Mouse (Mus musculus) midbrain, embryonic 12.5 days (tissue): ENCODE results near the gene Dynlt1b. TPM values are rescaled to one million over a fixed set of nuclear protein-coding genes. Genes with fewer than 3 reads are reported as not detected.
"Not testable (repeated sequence)": the region's sequence is repeated elsewhere in the genome, so short reads cannot be mapped to it uniquely, and the experiment has no call there.

ENCODE experiments used
- ATAC-seq: fragments of 200-750 bp; cut with Nextera tagmentation; 2 replicates; pipeline ENCODE4 v1.8.0; 2017; ENCODE audit warnings: low read depth, moderate TSS enrichment, moderate library complexity; ENCODE audit not compliant: low FRiP score
- H3K27ac ChIP-seq: fragments of 300-500 bp; sonication (generic); replicated peaks from 2 replicates; pipeline ENCODE4 v1.5.1; 2016; ENCODE audit warnings: mild to moderate bottlenecking
- H3K27me3 ChIP-seq: fragments of 300-500 bp; sonication (generic); 2 replicates; pipeline ENCODE4 v1.6.1; 2016; ENCODE audit warnings: mild to moderate bottlenecking
- H3K36me3 ChIP-seq: fragments of 300-500 bp; sonication (generic); 2 replicates; pipeline ENCODE4 v1.6.1; 2016
- H3K4me1 ChIP-seq: fragments of 300-500 bp; sonication (generic); 2 replicates; pipeline ENCODE4 v1.6.1; 2016
- H3K4me2 ChIP-seq: fragments of 300-500 bp; sonication (generic); replicated peaks from 2 replicates; pipeline ENCODE4 v1.6.1; 2016; ENCODE audit warnings: mild to moderate bottlenecking, moderate library complexity
- H3K4me3 ChIP-seq: fragments of 300-500 bp; sonication (generic); 2 replicates; pipeline ENCODE4 v1.5.1; 2016; ENCODE audit warnings: mild to moderate bottlenecking
- H3K9ac ChIP-seq: fragments of 300-500 bp; sonication (generic); replicated peaks from 2 replicates; pipeline ENCODE4 v1.6.1; 2016; ENCODE audit warnings: mild to moderate bottlenecking, moderate library complexity
- H3K9me3 ChIP-seq: fragments of 300-500 bp; sonication (generic); 2 replicates; pipeline ENCODE4 v1.6.1; 2016; ENCODE audit warnings: mild to moderate bottlenecking
- WGBS: fragments of 180-500 bp; shearing (Covaris S2); methylation state at CpG from one replicate; pipeline ENCODE4 v1.1.7; 2016; 5-methylcytosine and 5-hydroxymethylcytosine counted together
- polyA plus RNA-seq: library from polyadenylated mRNA; unstranded; fragments of >200 nt; fragmentation: Nextera tagmentation; extraction: Ambion mirVana; gene quantifications from 2 replicates; pipeline ENCODE4 v1.2.1, GENCODE M21; 2016

Gene Dynlt1b
- polyA plus RNA-seq, 1 experiment from 2014 or later = 776 TPM

GRCm38 (mm10) chr17:6449166-6449565, 19.3 kb downstream of the Dynlt1b start:
- not testable (repeated sequence) for H3K4me1 ChIP-seq
- WGBS = 88% methylated on average over 12 of the region's 12 CpGs

DNA sequence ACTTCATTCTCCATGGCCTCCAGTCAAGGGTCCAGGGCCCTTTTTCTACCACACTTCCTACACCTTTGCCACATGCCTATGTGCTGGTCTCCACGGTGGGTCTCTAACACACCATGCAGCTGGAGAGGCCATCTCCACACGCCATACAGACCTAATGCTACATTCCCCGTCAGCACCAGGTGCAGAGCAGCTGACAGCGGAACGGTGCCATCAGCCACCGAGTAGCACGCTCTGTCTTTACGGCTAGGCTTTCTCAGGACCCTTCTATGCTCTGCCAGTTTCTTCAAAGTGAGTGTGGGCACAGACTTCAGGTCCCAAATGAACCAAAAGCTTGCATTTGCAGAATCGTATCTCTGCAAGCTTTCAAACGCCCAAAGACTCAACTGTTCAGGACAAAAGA, 21.3 kb downstream of the Dynlt1b start:
- not testable (repeated sequence) for H3K4me1 ChIP-seq, H3K27ac ChIP-seq, H3K9me3 ChIP-seq, H3K27me3 ChIP-seq, H3K9ac ChIP-seq, H3K4me3 ChIP-seq, H3K4me2 ChIP-seq, ATAC-seq
- 88% methylated on average over 2 of the region's 10 CpGs for WGBS
- H3K36me3 ChIP-seq = peaks cover 15% of the 10 kb centered on the region; the same call in 1 of the 2 replicates

More at GRCm38 (mm10) chr17:6449166-6449565, 19.3 kb downstream of the Dynlt1b start:
- not testable (repeated sequence) for H3K4me2 ChIP-seq, H3K4me3 ChIP-seq, ATAC-seq, H3K27me3 ChIP-seq, H3K27ac ChIP-seq, H3K36me3 ChIP-seq, H3K9ac ChIP-seq, H3K9me3 ChIP-seq

- H3K9ac ChIP-seq, H3K27ac ChIP-seq, H3K4me2 ChIP-seq, H3K4me1 ChIP-seq, H3K4me3 ChIP-seq, H3K9me3 ChIP-seq, H3K27me3 ChIP-seq, ATAC-seq: not testable (repeated sequence)
- WGBS = 90% methylated on average over 9 of the region's 11 CpGs
- peaks cover 20% of the 10 kb centered on the region; the same call in 1 of the 2 replicates for H3K36me3 ChIP-seq
Measured at GRCm38 (mm10) chr17:6452689-6453088, 22.8 kb downstream of the Dynlt1b start.

DNA sequence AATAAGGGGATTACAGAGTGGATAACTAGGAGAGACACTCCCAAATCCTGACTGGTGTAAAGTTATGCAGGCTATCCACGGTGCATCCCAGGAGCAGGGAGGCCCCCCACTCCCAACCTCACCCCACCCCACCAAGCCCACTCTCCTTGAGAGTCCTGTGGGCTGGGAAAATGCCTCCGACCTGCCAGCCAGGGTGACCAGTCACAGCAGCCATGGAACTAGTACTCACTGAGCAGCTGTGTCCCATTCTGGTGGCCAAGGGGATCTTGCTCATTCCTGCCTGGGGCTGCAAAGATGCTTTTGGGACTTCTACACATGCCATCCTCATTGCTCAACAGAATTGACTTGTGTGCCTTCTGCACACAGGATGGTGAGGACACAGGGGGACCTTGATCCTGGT, 24.8 kb downstream of the Dynlt1b start:
- H3K27me3 ChIP-seq, H3K27ac ChIP-seq, H3K4me3 ChIP-seq, ATAC-seq, H3K9me3 ChIP-seq, H3K4me1 ChIP-seq, H3K4me2 ChIP-seq, H3K9ac ChIP-seq: not testable (repeated sequence)
- 84% methylated on average over 2 of the region's 2 CpGs for WGBS
- peaks cover 25% of the 10 kb centered on the region for H3K36me3 ChIP-seq

DNA sequence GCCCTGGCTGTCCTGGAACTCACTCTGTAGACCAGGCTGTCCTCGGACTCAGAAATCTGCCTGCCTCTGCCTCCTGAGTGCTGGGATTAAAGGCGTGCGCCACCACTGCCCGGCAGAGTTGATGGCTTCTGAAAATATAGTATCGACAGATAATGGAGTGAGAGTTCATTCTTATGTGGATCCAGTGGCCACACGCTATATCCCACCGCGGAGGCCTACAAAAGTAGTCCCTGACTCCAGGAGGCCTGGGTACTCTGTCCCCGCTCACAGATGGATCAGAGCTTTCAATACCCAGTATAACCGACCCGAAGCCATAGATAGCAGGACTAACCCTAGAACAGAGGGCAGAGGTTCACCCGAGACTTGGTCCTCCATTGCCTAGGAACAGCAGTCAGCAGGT, 26.0 kb downstream of the Dynlt1b start:
- not testable (repeated sequence) for H3K9me3 ChIP-seq, H3K4me3 ChIP-seq, H3K4me1 ChIP-seq, H3K4me2 ChIP-seq, H3K27me3 ChIP-seq, H3K27ac ChIP-seq, ATAC-seq, H3K9ac ChIP-seq
- WGBS = 96% methylated on average over 12 of the region's 12 CpGs
- peaks cover 25% of the 10 kb centered on the region for H3K36me3 ChIP-seq

DNA sequence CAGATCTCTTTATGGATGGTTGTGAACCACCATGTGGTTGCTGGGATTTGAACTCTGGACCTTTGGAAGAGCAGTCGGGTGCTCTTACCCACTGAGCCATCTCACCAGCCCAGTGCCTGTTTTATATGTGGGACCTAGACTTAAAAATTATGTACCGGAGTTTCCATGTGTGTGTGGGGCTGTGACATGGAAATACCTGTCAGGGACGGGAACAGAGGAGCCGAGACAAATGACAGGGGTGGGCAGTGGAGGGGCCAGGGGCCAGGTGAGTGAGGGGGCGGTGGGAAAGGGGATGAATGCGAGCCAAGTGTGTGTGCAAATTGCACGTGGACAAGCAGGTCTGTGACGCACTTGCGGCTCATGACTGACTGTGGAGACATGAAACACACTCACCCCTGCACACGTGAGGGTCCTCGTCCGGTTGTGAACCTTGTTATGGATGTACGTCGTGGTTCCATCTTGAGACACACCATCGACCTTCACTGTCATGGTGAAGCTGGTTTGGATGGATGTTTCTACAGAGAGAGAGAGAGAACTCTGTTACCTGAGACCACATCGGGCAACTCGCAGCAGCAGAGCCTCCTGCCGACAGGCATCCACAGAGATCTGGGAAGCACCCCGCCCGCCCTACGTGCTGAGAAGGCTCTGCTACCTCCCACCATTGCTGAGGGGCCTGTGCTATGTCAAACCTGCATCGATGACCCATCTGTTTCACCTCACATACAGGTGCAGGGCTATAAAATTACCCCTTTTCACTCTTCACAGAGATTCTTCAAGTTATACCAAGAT, 26.9 kb downstream of the Dynlt1b start:
- H3K27me3 ChIP-seq, H3K9ac ChIP-seq, H3K4me1 ChIP-seq, H3K4me3 ChIP-seq, H3K9me3 ChIP-seq, H3K27ac ChIP-seq, ATAC-seq, H3K4me2 ChIP-seq: not testable (repeated sequence)
- peaks cover 25% of the 10 kb centered on the region for H3K36me3 ChIP-seq
- 93% methylated on average over 17 of the region's 22 CpGs for WGBS

GRCm38 (mm10) chr17:6461083-6461595, 31.2 kb downstream of the Dynlt1b start:
- H3K27ac ChIP-seq, H3K9ac ChIP-seq, H3K27me3 ChIP-seq, H3K9me3 ChIP-seq, H3K4me1 ChIP-seq, ATAC-seq, H3K4me3 ChIP-seq, H3K4me2 ChIP-seq: not testable (repeated sequence)
- H3K36me3 ChIP-seq = peaks cover 17% of the 10 kb centered on the region
- WGBS = 93% methylated on average over 5 of the region's 5 CpGs

- H3K9ac ChIP-seq, H3K9me3 ChIP-seq, H3K4me2 ChIP-seq, ATAC-seq, H3K36me3 ChIP-seq, H3K4me3 ChIP-seq, H3K27me3 ChIP-seq: not testable (repeated sequence)
- 0 out of 2 replicates have a peak overlapping the region, but pooled peaks have one; percentile 16 for H3K27ac ChIP-seq
- H3K4me1 ChIP-seq = peaks cover 12% of the 10 kb centered on the region; the same call in 1 of the 2 replicates
- WGBS = 79% methylated on average over 9 of the region's 9 CpGs
Measured at GRCm38 (mm10) chr17:6465735-6466134, 35.8 kb downstream of the Dynlt1b start.

GRCm38 (mm10) chr17:6467638-6468461, 37.9 kb downstream of the Dynlt1b start:
- not testable (repeated sequence) for H3K27me3 ChIP-seq, H3K36me3 ChIP-seq, H3K27ac ChIP-seq, H3K9me3 ChIP-seq, H3K4me2 ChIP-seq, H3K4me3 ChIP-seq, H3K9ac ChIP-seq
- peak; percentile 10; the same call in 1 of the 2 replicates for ATAC-seq
- 72% methylated on average over 18 of the region's 18 CpGs for WGBS
- H3K4me1 ChIP-seq = peaks cover 12% of the 10 kb centered on the region; the same call in 1 of the 2 replicates

- H3K9me3 ChIP-seq, H3K4me3 ChIP-seq, H3K27ac ChIP-seq, H3K27me3 ChIP-seq, H3K36me3 ChIP-seq, ATAC-seq, H3K4me2 ChIP-seq, H3K9ac ChIP-seq: not testable (repeated sequence)
- peaks cover 12% of the 10 kb centered on the region; the same call in 1 of the 2 replicates for H3K4me1 ChIP-seq
- WGBS = 80% methylated on average over 2 of the region's 3 CpGs
Measured at GRCm38 (mm10) chr17:6470031-6470430, 40.1 kb downstream of the Dynlt1b start.

- H3K27me3 ChIP-seq, H3K27ac ChIP-seq, ATAC-seq, H3K4me2 ChIP-seq, H3K9ac ChIP-seq, H3K36me3 ChIP-seq, H3K9me3 ChIP-seq, H3K4me3 ChIP-seq: not testable (repeated sequence)
- peaks cover 15% of the 10 kb centered on the region for H3K4me1 ChIP-seq
- 98% methylated on average over 5 of the region's 7 CpGs for WGBS
Measured at GRCm38 (mm10) chr17:6470671-6471070, 40.8 kb downstream of the Dynlt1b start.

- ATAC-seq, H3K36me3 ChIP-seq, H3K9me3 ChIP-seq, H3K9ac ChIP-seq, H3K27ac ChIP-seq, H3K4me2 ChIP-seq, H3K27me3 ChIP-seq, H3K4me3 ChIP-seq: not testable (repeated sequence)
- peaks cover 12% of the 10 kb centered on the region for H3K4me1 ChIP-seq
- 92% methylated on average over 6 of the region's 6 CpGs for WGBS
Measured at GRCm38 (mm10) chr17:6475270-6475669, 45.4 kb downstream of the Dynlt1b start.
